Mouse (Mus musculus) liver, adult 2 months (tissue): ENCODE data around the gene Prkd2.

Source experiments
- CTCF ChIP-seq: fragments of 200-500 bp; IDR thresholded peaks from 2 replicates; pipeline ENCODE4 v1.5.1; 2011; ENCODE audit warnings: low read depth, low read length, control low read depth
- POLR2A ChIP-seq: fragments of 200-500 bp; IDR thresholded peaks from 2 replicates; pipeline ENCODE4 v1.6.1; 2011; ENCODE audit warnings: low read length, control low read depth; ENCODE audit not compliant: insufficient read depth; ENCODE audit errors: extremely low read depth

DNA sequence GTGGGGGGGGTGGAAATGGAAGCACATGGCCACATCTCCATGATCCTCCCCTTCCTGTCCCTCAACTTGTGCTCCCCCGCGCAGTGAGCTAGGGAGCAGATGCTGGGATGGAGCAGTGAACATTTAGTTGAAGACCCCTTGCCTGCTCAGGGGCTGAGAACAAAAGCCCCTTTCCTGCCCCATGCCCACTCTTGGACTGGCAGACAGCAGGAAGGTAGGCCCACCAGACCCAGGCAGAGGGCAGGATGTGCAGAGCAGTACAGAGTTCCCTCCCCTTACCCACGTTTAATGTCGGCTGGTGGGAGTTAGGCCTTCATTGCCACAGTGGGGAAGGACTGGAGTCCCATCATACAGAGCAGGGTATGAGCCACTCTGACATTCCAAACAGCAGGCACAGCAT, 1.6 kb upstream of the Prkd2 start:
- no peak for TF ChIP-seq CTCF
- TF ChIP-seq POLR2A = no peak
